Mouse (Mus musculus): ENCODE measurements around the gene Prima1. TPM values are rescaled to one million over a fixed set of nuclear protein-coding genes. Genes with fewer than 3 reads are reported as not detected.

Gene Prima1
- polyA plus RNA-seq, 1 experiment from 2014 or later = 0.57 TPM

GRCm38 (mm10) chr12:103188223-103188622 lies 53.7 kb downstream of the Prima1 start:
- no peak overlapping the region for H3K9ac ChIP-seq (ENCODE audit: low read depth, low read length)
- no peak overlapping the region for H3K4me3 ChIP-seq (ENCODE audit: low read depth, low read length)
- no peak overlapping the region for H3K4me2 ChIP-seq (ENCODE audit: low read depth, low read length)
- H3K4me1 ChIP-seq (ENCODE audit: control insufficient read depth, insufficient read depth, low read length) = no peaks in the 10 kb centered on the region
- no peak overlapping the region for H3K27ac ChIP-seq (replicated peaks; ENCODE audit: low read depth, low read length)
- no peaks in the 10 kb centered on the region for H3K36me3 ChIP-seq (ENCODE audit: control insufficient read depth, insufficient read depth, low read length)
- WGBS = 64% methylated on average over 8 of the region's 8 CpGs
- no peaks in the 10 kb centered on the region for H3K9me3 ChIP-seq (ENCODE audit: control insufficient read depth, low read length)
- no peaks in the 10 kb centered on the region for H3K27me3 ChIP-seq (replicated peaks; ENCODE audit: control insufficient read depth, insufficient read depth, low read length)
- ATAC-seq (ENCODE audit: low read depth) = no peak
- DNase-seq (ENCODE audit: low spot score) = no peak

DNA sequence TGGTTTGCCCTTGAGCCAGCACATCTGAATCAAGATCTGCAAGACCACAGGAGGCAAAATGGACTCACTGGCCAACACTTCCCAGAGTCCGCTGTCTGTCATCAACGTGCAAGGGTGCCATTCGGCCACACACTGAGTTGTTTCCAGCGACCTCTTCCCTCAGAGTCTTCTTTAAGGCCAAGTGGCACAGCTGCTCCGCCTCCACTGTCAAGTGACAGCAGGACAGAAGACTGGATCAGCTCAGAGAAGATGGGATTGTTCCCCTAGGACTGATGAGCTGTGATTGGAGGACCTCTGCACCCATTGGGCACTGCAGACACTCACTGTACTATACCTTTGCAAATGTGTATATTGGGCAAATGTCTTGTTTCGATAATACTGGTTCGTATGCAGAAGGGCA lies 54.9 kb downstream of the Prima1 start:
- Histone ChIP-seq H3K4me1 (ENCODE audit: control insufficient read depth, insufficient read depth, low read length) (no peaks in the 10 kb centered on the region), H3K27ac (replicated peaks; ENCODE audit: low read depth, low read length) (no peak overlapping the region), H3K4me3 (ENCODE audit: low read depth, low read length) (no peak overlapping the region), H3K36me3 (ENCODE audit: control insufficient read depth, insufficient read depth, low read length) (no peaks in the 10 kb centered on the region), H3K4me2 (ENCODE audit: low read depth, low read length) (no peak overlapping the region), H3K27me3 (replicated peaks; ENCODE audit: control insufficient read depth, insufficient read depth, low read length) (no peaks in the 10 kb centered on the region), H3K9me3 (ENCODE audit: control insufficient read depth, low read length) (no peaks in the 10 kb centered on the region), H3K9ac (ENCODE audit: low read depth, low read length) (no peak overlapping the region)
- DNase-seq (ENCODE audit: low spot score) (no peak), ATAC-seq (ENCODE audit: low read depth) (no peak)
- 88% methylated on average over 7 of the region's 7 CpGs for WGBS

DNA sequence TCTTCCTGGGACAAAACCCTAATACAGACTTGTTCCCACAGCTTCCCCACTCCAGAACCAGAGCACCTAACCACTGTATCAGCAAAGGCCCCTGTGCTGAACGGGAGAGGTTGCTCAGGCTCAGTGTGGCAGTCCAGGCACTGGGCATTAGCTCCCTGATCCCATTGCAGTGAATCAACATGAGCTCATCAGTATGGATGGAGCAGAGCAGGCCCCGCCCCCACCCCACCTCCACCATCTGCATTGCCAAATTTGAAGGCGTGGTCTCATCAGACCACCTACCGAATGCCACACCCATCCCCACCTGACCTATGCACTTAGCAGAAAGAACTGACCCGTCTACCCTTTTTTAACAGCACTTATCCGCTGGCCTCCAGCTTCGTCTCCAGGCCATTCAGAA lies 58.9 kb downstream of the Prima1 start:
- Histone ChIP-seq H3K4me3 (ENCODE audit: low read depth, low read length) (no peak overlapping the region), H3K4me2 (ENCODE audit: low read depth, low read length) (no peak overlapping the region), H3K4me1 (ENCODE audit: control insufficient read depth, insufficient read depth, low read length) (no peaks in the 10 kb centered on the region), H3K9me3 (ENCODE audit: control insufficient read depth, low read length) (no peaks in the 10 kb centered on the region), H3K27ac (replicated peaks; ENCODE audit: low read depth, low read length) (no peak overlapping the region), H3K36me3 (ENCODE audit: control insufficient read depth, insufficient read depth, low read length) (no peaks in the 10 kb centered on the region), H3K9ac (ENCODE audit: low read depth, low read length) (no peak overlapping the region), H3K27me3 (replicated peaks; ENCODE audit: control insufficient read depth, insufficient read depth, low read length) (no peaks in the 10 kb centered on the region)
- DNase-seq (ENCODE audit: low spot score) = no peak
- ATAC-seq (ENCODE audit: low read depth) = no peak
- WGBS = 25% methylated on average over 6 of the region's 7 CpGs

GRCm38 (mm10) chr12:103168892-103169291 lies 73.1 kb downstream of the Prima1 start:
- 69% methylated on average over 12 of the region's 12 CpGs for WGBS
- no peak for DNase-seq (ENCODE audit: low spot score)
- no peak overlapping the region for H3K4me2 ChIP-seq (ENCODE audit: low read depth, low read length)

GRCm38 (mm10) chr12:103164101-103165030 lies 77.6 kb downstream of the Prima1 start:
- WGBS = 44% methylated on average over 14 of the region's 14 CpGs
- no peak overlapping the region for H3K27ac ChIP-seq (replicated peaks; ENCODE audit: low read depth, low read length)
- H3K4me3 ChIP-seq (ENCODE audit: low read depth, low read length) = no peak overlapping the region
- H3K9me3 ChIP-seq (ENCODE audit: control insufficient read depth, low read length) = no peaks in the 10 kb centered on the region
- H3K9ac ChIP-seq (ENCODE audit: low read depth, low read length) = no peak overlapping the region
- no peak for DNase-seq (ENCODE audit: low spot score)
- H3K4me1 ChIP-seq (ENCODE audit: control insufficient read depth, insufficient read depth, low read length) = no peaks in the 10 kb centered on the region; the same call in none of the 2 replicates
- ATAC-seq (ENCODE audit: low read depth) = no peak
- H3K4me2 ChIP-seq (ENCODE audit: low read depth, low read length) = no peak overlapping the region
- no peaks in the 10 kb centered on the region for H3K36me3 ChIP-seq (ENCODE audit: control insufficient read depth, insufficient read depth, low read length)
- no peaks in the 10 kb centered on the region for H3K27me3 ChIP-seq (replicated peaks; ENCODE audit: control insufficient read depth, insufficient read depth, low read length)

More at GRCm38 (mm10) chr12:103168892-103169291, 73.1 kb downstream of the Prima1 start:
- Histone ChIP-seq H3K4me3 (ENCODE audit: low read depth, low read length) (no peak overlapping the region), H3K27ac (replicated peaks; ENCODE audit: low read depth, low read length) (no peak overlapping the region), H3K27me3 (replicated peaks; ENCODE audit: control insufficient read depth, insufficient read depth, low read length) (no peaks in the 10 kb centered on the region), H3K9ac (ENCODE audit: low read depth, low read length) (no peak overlapping the region), H3K4me1 (ENCODE audit: control insufficient read depth, insufficient read depth, low read length) (no peaks in the 10 kb centered on the region; the same call in 1 of the 2 replicates), H3K36me3 (ENCODE audit: control insufficient read depth, insufficient read depth, low read length) (no peaks in the 10 kb centered on the region), H3K9me3 (ENCODE audit: control insufficient read depth, low read length) (no peaks in the 10 kb centered on the region)
- ATAC-seq (ENCODE audit: low read depth) = no peak

DNA sequence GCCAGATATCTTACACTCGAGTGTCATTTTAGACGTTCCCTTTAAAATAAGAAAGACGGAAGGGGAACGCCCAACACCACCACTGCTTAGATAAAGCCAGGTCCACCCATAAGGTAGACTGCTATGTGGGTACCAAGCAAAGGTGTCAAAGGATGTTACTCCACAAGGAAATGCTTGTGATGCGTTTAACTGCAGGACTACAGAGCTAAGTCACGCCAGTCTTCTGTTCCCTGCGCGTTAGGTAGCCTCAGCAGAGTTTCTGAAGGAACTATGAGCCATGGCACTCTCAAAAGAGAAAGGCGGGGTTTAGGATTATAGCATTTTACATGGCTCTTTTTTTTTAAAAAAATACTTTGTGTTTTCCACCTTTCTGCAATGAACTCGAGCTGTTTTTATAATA lies 78.4 kb downstream of the Prima1 start:
- WGBS = 79% methylated on average over 10 of the region's 10 CpGs
- Histone ChIP-seq H3K4me3 (ENCODE audit: low read depth, low read length) (no peak overlapping the region), H3K27me3 (replicated peaks; ENCODE audit: control insufficient read depth, insufficient read depth, low read length) (no peaks in the 10 kb centered on the region), H3K9me3 (ENCODE audit: control insufficient read depth, low read length) (no peaks in the 10 kb centered on the region), H3K27ac (replicated peaks; ENCODE audit: low read depth, low read length) (no peak overlapping the region), H3K4me1 (ENCODE audit: control insufficient read depth, insufficient read depth, low read length) (no peaks in the 10 kb centered on the region; the same call in none of the 2 replicates), H3K4me2 (ENCODE audit: low read depth, low read length) (no peak overlapping the region), H3K9ac (ENCODE audit: low read depth, low read length) (no peak overlapping the region), H3K36me3 (ENCODE audit: control insufficient read depth, insufficient read depth, low read length) (no peaks in the 10 kb centered on the region)
- DNase-seq (ENCODE audit: low spot score) (no peak), ATAC-seq (ENCODE audit: low read depth) (no peak)

- H3K9ac ChIP-seq (ENCODE audit: low read depth, low read length) = no peak overlapping the region
- ATAC-seq (ENCODE audit: low read depth) = no peak
- no peak for DNase-seq (ENCODE audit: low spot score)
- no peak overlapping the region for H3K4me3 ChIP-seq (ENCODE audit: low read depth, low read length)
- H3K4me1 ChIP-seq (ENCODE audit: control insufficient read depth, insufficient read depth, low read length) = no peaks in the 10 kb centered on the region; the same call in none of the 2 replicates
- no peak overlapping the region for H3K4me2 ChIP-seq (ENCODE audit: low read depth, low read length)
- H3K27ac ChIP-seq (replicated peaks; ENCODE audit: low read depth, low read length) = no peak overlapping the region
- no peaks in the 10 kb centered on the region for H3K27me3 ChIP-seq (replicated peaks; ENCODE audit: control insufficient read depth, insufficient read depth, low read length)
- no peaks in the 10 kb centered on the region for H3K36me3 ChIP-seq (ENCODE audit: control insufficient read depth, insufficient read depth, low read length)
- 79% methylated on average over 4 of the region's 4 CpGs for WGBS
- no peaks in the 10 kb centered on the region for H3K9me3 ChIP-seq (ENCODE audit: control insufficient read depth, low read length)
Measured at GRCm38 (mm10) chr12:103160721-103161120, 81.2 kb downstream of the Prima1 start.

DNA sequence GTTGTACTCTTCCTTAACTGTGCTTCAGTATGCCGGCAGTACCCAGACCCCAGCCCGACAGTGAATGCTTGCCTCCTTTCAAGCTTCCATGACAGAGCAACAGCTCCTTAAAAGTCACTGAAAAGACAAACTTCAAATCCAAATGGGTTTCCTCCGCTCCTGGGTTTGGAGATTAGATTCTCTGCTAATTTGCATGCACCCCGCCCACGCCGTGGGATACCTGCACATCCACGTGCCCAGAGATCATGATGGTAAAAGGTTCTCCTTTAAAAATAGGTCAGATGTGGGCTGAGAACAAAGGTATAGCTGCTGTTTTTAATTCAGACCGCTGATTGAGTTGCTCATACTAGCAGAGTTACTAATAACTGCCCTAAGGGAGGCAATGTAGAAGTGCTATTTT lies 82.9 kb downstream of the Prima1 start:
- WGBS = 59% methylated on average over 8 of the region's 8 CpGs

More for the DNA sequence above, 82.9 kb downstream of the Prima1 start:
- no peaks in the 10 kb centered on the region for H3K36me3 ChIP-seq (ENCODE audit: control insufficient read depth, insufficient read depth, low read length)
- no peak overlapping the region for H3K9ac ChIP-seq (ENCODE audit: low read depth, low read length)
- ATAC-seq (ENCODE audit: low read depth) = no peak
- H3K4me2 ChIP-seq (ENCODE audit: low read depth, low read length) = no peak overlapping the region
- no peak for DNase-seq (ENCODE audit: low spot score)
- no peaks in the 10 kb centered on the region; the same call in 1 of the 2 replicates for H3K4me1 ChIP-seq (ENCODE audit: control insufficient read depth, insufficient read depth, low read length)
- no peaks in the 10 kb centered on the region for H3K27me3 ChIP-seq (replicated peaks; ENCODE audit: control insufficient read depth, insufficient read depth, low read length)
- no peak overlapping the region for H3K4me3 ChIP-seq (ENCODE audit: low read depth, low read length)
- H3K9me3 ChIP-seq (ENCODE audit: control insufficient read depth, low read length) = peaks cover 3% of the 10 kb centered on the region; the same call in 1 of the 2 replicates
- H3K27ac ChIP-seq (replicated peaks; ENCODE audit: low read depth, low read length) = no peak overlapping the region
